ENCODE assay signal across 7 mouse cellular contexts in the genomic region with DNA sequence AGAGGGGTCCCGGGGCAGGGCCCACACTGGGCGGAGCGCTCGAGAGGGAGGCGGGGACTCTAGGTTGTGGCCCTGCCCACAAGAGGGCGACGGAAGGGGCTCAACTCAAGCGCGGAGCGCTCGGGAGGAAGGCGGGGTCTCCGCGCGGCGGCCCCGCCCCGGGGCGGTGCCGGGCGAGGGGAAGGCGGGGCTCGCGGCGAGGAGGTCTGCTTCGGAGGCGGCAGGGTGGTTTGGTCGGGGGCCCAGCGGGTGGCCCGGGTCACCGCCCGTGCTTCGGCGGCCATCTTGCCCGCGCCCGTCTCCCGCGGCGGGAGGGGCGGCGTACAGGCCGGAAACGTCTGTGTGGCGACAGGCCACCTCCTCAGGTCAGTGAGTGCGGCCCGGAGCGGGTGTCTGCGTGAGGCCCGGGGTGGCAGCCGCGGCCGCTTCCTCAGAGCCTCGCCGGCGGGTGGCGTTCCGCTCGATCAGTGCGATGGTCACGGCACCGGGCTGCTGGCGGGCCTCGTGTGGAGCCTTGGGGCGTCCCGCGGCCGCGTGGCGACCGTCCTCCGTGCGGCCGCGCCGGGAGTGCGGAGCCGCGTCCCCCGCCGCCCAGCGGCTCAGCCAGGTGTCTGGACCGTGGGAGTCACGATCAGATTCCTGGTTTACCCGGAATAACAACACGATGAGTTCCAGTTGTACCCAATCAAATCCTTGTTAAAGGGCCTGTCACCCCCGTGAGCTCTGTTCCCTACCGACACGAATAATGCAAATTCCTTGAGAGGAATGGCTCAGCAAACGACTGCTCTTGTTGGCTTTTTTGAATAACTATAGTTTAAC. TPM values are rescaled to one million over a fixed set of nuclear protein-coding genes. Genes with fewer than 3 reads are reported as not detected.
DNase-seq lines count a peak whose midpoint lies in the region; ATAC-seq and TF ChIP-seq lines count a peak whose summit lies in the region.

A gene (plus strand): TSS at position 176 of the 819 bp plus-strand sequence.

- no peaks in the 10 kb centered on the region for H3K9me3 ChIP-seq in intestine, postnatal 0 days (ENCODE audit: control insufficient read depth)
- H3K9me3 ChIP-seq in midbrain, embryonic 12.5 days: no peaks in the 10 kb centered on the region

- H3K27ac ChIP-seq in intestine, postnatal 0 days (ENCODE audit: low read depth, low read length): peak within 1 kb of the TSS; percentile 90
- peak within 1 kb of the TSS; percentile 94 for H3K27ac ChIP-seq in midbrain, embryonic 12.5 days (replicated peaks)
- H3K27ac ChIP-seq in small intestine, adult 2 months (ENCODE audit: insufficient read depth, low read depth, low read length): peak within 1 kb of the TSS; percentile 56

- H3K4me2 ChIP-seq in intestine, postnatal 0 days (replicated peaks; ENCODE audit: low read depth): peak within 1 kb of the TSS; percentile 71
- H3K4me2 ChIP-seq in midbrain, embryonic 12.5 days (replicated peaks): peak within 1 kb of the TSS; percentile 55

- no peaks in the 10 kb centered on the region for H3K27me3 ChIP-seq in intestine, postnatal 0 days (replicated peaks; ENCODE audit: control insufficient read depth, insufficient read depth, low read length)
- no peaks in the 10 kb centered on the region for H3K27me3 ChIP-seq in midbrain, embryonic 12.5 days
- no peaks in the 10 kb centered on the region for H3K27me3 ChIP-seq in small intestine, adult 2 months (ENCODE audit: control insufficient read depth, insufficient read depth, low read length)

- DNase-seq in adrenal gland, adult 2 months: peak; percentile 95
- peak; percentile 86 for DNase-seq in embryo, embryonic 11.5 days (ENCODE audit: low read depth, low spot score)
- DNase-seq in gastrocnemius, postnatal 4 days (ENCODE audit: low spot score in 2 of 2): peak; percentile 83 to 90
- DNase-seq in left cerebral cortex, postnatal 4 days: peak; percentile 93

- peak within 1 kb of the TSS; percentile 75 for H3K9ac ChIP-seq in intestine, postnatal 0 days (ENCODE audit: low read depth, low read length)
- H3K9ac ChIP-seq in midbrain, embryonic 12.5 days (replicated peaks): peak within 1 kb of the TSS; percentile 87

- H3K4me3 ChIP-seq in intestine, postnatal 0 days (ENCODE audit: low read depth, low read length): peak within 1 kb of the TSS; percentile 73
- peak within 1 kb of the TSS; percentile 79 for H3K4me3 ChIP-seq in midbrain, embryonic 12.5 days
- peak within 1 kb of the TSS; percentile 96 for H3K4me3 ChIP-seq in small intestine, adult 2 months (ENCODE audit: low read depth, low read length)

- peaks cover 3% of the 10 kb centered on the region; the same call in 1 of the 2 replicates for H3K36me3 ChIP-seq in intestine, postnatal 0 days (ENCODE audit: control insufficient read depth, insufficient read depth)
- no peaks in the 10 kb centered on the region for H3K36me3 ChIP-seq in midbrain, embryonic 12.5 days
- peaks cover 2% of the 10 kb centered on the region; the same call in 1 of the 2 replicates for H3K36me3 ChIP-seq in small intestine, adult 2 months (ENCODE audit: control insufficient read depth, insufficient read depth, low read length)

- peak; percentile 97 for ATAC-seq in intestine, postnatal 0 days
- peak; percentile 99 for ATAC-seq in midbrain, embryonic 12.5 days (ENCODE audit: low FRiP score, low read depth)

- intact Hi-C loops in left cerebral cortex, postnatal 4 days (cut with DNase I): no loop called here

- peak; percentile 51 for TF ChIP-seq CTCF in intestine, postnatal 0 days (IDR thresholded peaks at IDR 0.05; ENCODE audit: low read depth)
- peak; percentile 31; the same call in 1 of the 2 replicates for TF ChIP-seq CTCF in small intestine, adult 2 months (IDR thresholded peaks at IDR 0.05; ENCODE audit: extremely low read depth, insufficient read length, insufficient replicate concordance, low read depth, low read length)

- TF ChIP-seq POLR2A in small intestine, adult 2 months (IDR thresholded peaks at IDR 0.05; ENCODE audit: low read depth, low read length): peak; percentile 18; the same call in 1 of the 2 replicates

- 0 out of 2 replicates have a peak, but pooled peaks cover 4% of the 10 kb centered on the region for H3K4me1 ChIP-seq in intestine, postnatal 0 days (replicated peaks; ENCODE audit: control insufficient read depth, insufficient read depth, low read length)
- peaks cover 11% of the 10 kb centered on the region for H3K4me1 ChIP-seq in midbrain, embryonic 12.5 days
- H3K4me1 ChIP-seq in small intestine, adult 2 months (ENCODE audit: control insufficient read depth, insufficient read depth, insufficient read length, low read length): peaks cover 2% of the 10 kb centered on the region; the same call in 1 of the 2 replicates

- WGBS in intestine, postnatal 0 days: under 1% methylated on average over 66 of the region's 90 CpGs
- under 1% methylated on average over 87 of the region's 90 CpGs for WGBS in midbrain, embryonic 12.5 days
- under 1% methylated on average over 90 of the region's 90 CpGs for WGBS in small intestine, adult 2 months

RNA-seq across cellular contexts. Expression of the gene that starts here (rescaled TPM):
- 10 to 100 TPM; 13.8 to 17.1 TPM for total RNA-seq in adrenal gland, adult 2 months (2021)
- polyA plus RNA-seq in adrenal gland, adult 2 months (2012; rRNA removed): 1.5 and 2.5 TPM in 2 replicates
- 10 to 100 TPM; 17.9 to 21.4 TPM for total RNA-seq in gastrocnemius, postnatal 4 days (2021)
- 8.1 and 9.0 TPM in 2 replicates for polyA plus RNA-seq in intestine, postnatal 0 days (2015; fragmentation: Nextera tagmentation; extraction: Ambion mirVana)
- total RNA-seq in left cerebral cortex, postnatal 4 days (2021): 10 to 100 TPM; 34.8 to 35.4 TPM
- 27.6 and 29.0 TPM in 2 replicates for polyA plus RNA-seq in midbrain, embryonic 12.5 days (2016; fragmentation: Nextera tagmentation; extraction: Ambion mirVana)
- polyA plus RNA-seq in small intestine, adult 2 months (2012; rRNA removed): 0.37 and 0.43 TPM in 2 replicates

Comparison
In these comparisons a context has a peak if more than half of its experiments do, and no peak if none do; other contexts are left out.
1. Peak in every context shown above with its lines: DNase-seq, ATAC-seq, H3K4me3 ChIP-seq and H3K27ac ChIP-seq.